Mouse (Mus musculus) megakaryocyte, embryonic 14.5 days (primary cell): ENCODE measurements around the gene Vmn1r85. TPM values are rescaled to one million over a fixed set of nuclear protein-coding genes. Genes with fewer than 3 reads are reported as not detected.

Experiments
- H3K27me3 ChIP-seq: replicated peaks from 2 replicates; pipeline ENCODE3; 2012; ENCODE audit warnings: inconsistent platforms
- H3K36me3 ChIP-seq: replicated peaks from 2 replicates; pipeline ENCODE3; 2012; ENCODE audit warnings: low read length, inconsistent platforms, mixed read lengths
- H3K4me1 ChIP-seq: 2 replicates; pipeline ENCODE4 v1.6.1; 2012; ENCODE audit warnings: inconsistent platforms
- H3K4me3 ChIP-seq: replicated peaks from 2 replicates; pipeline ENCODE3; 2012; ENCODE audit warnings: moderate library complexity, mild to moderate bottlenecking, inconsistent platforms
- H3K9me3 ChIP-seq: 2 replicates; pipeline ENCODE4 v1.6.1; 2012; ENCODE audit warnings: inconsistent platforms
- FLI1 ChIP-seq: IDR thresholded peaks from 2 replicates; pipeline ENCODE4 v1.6.1; 2012; ENCODE audit warnings: low read length, inconsistent platforms, mixed read lengths
- GATA1 ChIP-seq: IDR thresholded peaks from 3 replicates; pipeline ENCODE4 v1.6.1; 2012; ENCODE audit warnings: mixed read lengths, low read length, inconsistent platforms, borderline replicate concordance
- polyA plus RNA-seq: library from polyadenylated mRNA; stranded (reverse); fragments of >175 nt; gene quantifications from 2 replicates; pipeline ENCODE4 v1.2.3, GENCODE M21; 2012; ENCODE audit warnings: low replicate concordance; ENCODE audit not compliant: insufficient read depth

Gene Vmn1r85
- polyA plus RNA-seq, 1 experiment: not detected

- TF ChIP-seq GATA1: no peak
- TF ChIP-seq FLI1: no peak
- Histone ChIP-seq H3K27me3 (peaks cover 3% of the 10 kb centered on the region), H3K4me1 (peaks cover 31% of the 10 kb centered on the region), H3K4me3 (peak within 1 kb of the TSS; percentile 98), H3K9me3 (no peaks in the 10 kb centered on the region), H3K36me3 (no peaks in the 10 kb centered on the region)
These were observed 40.5 kb downstream of the Vmn1r85 start, which contains the start of gene Mzf1 for GRCm38 (mm10) chr7:13054287-13055010. Gene Mzf1, minus strand, starts transcription at chr7:13054764.

- TF ChIP-seq GATA1: no peak
- TF ChIP-seq FLI1: no peak
- Histone ChIP-seq H3K4me3 (peak overlapping the region; percentile 98), H3K36me3 (no peaks in the 10 kb centered on the region), H3K4me1 (peaks cover 29% of the 10 kb centered on the region), H3K27me3 (peaks cover 3% of the 10 kb centered on the region), H3K9me3 (no peaks in the 10 kb centered on the region)
These were observed 41.0 kb downstream of the Vmn1r85 start for GRCm38 (mm10) chr7:13053961-13054286.

GRCm38 (mm10) chr7:13053501-13053900 lies 41.5 kb downstream of the Vmn1r85 start:
- TF ChIP-seq FLI1 (no peak), GATA1 (no peak)
- Histone ChIP-seq H3K4me3 (no peak overlapping the region), H3K36me3 (no peaks in the 10 kb centered on the region), H3K4me1 (peaks cover 27% of the 10 kb centered on the region), H3K27me3 (peaks cover 3% of the 10 kb centered on the region), H3K9me3 (no peaks in the 10 kb centered on the region)

DNA sequence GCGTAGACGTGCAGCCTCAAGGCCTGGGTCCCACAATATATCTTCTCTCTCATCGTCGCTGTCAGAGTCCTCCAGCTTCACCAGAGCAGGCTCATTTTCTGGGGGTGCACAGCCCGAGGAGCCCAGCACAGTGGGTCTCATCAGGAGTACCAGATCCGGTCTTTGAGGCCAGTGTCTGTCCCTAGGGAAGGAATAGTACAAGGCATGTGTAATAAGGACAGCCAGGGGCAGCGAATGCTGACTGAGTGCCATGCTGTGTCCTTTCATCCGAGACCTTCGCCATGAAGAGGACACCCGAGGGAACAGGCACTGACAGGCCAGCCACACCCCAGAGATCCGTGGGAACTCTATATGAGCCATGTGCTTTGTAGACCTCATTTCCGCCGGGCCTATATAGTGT lies 42.0 kb downstream of the Vmn1r85 start:
- no peak overlapping the region for H3K4me3 ChIP-seq
- peaks cover 27% of the 10 kb centered on the region for H3K4me1 ChIP-seq
- no peaks in the 10 kb centered on the region for H3K9me3 ChIP-seq
- peaks cover 3% of the 10 kb centered on the region for H3K27me3 ChIP-seq
- no peaks in the 10 kb centered on the region for H3K36me3 ChIP-seq
- TF ChIP-seq GATA1 (no peak), FLI1 (no peak)

GRCm38 (mm10) chr7:13046084-13046483 lies 48.9 kb downstream of the Vmn1r85 start:
- Histone ChIP-seq H3K4me1 (peaks cover 49% of the 10 kb centered on the region), H3K27me3 (peaks cover 32% of the 10 kb centered on the region), H3K36me3 (peaks cover 9% of the 10 kb centered on the region), H3K4me3 (no peak overlapping the region), H3K9me3 (peaks cover 20% of the 10 kb centered on the region)
- no peak for TF ChIP-seq FLI1
- TF ChIP-seq GATA1: no peak

DNA sequence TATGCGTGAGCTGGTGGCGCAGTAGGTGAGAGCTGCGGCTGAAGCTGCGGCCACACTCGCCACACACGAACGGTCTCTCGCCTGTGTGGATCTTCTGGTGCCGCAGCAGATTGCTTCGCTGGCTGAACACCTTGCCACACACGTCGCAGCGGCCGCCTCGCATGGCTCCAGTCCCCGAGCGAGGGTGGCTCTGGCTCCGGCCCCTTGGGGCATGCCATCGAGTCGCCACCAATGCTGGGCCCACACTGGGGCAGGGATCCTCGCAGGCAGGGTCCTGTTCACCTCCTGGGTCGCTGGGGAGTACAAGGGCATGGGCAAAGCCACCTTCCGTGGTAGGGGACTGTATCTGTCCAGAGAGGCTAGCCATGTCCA lies 50.7 kb downstream of the Vmn1r85 start:
- peaks cover 68% of the 10 kb centered on the region for H3K4me1 ChIP-seq
- H3K27me3 ChIP-seq: peaks cover 29% of the 10 kb centered on the region
- H3K9me3 ChIP-seq: peaks cover 20% of the 10 kb centered on the region
- no peak for TF ChIP-seq GATA1
- no peak for TF ChIP-seq FLI1
- H3K4me3 ChIP-seq: peak overlapping the region; percentile 90
- peaks cover 15% of the 10 kb centered on the region for H3K36me3 ChIP-seq

DNA sequence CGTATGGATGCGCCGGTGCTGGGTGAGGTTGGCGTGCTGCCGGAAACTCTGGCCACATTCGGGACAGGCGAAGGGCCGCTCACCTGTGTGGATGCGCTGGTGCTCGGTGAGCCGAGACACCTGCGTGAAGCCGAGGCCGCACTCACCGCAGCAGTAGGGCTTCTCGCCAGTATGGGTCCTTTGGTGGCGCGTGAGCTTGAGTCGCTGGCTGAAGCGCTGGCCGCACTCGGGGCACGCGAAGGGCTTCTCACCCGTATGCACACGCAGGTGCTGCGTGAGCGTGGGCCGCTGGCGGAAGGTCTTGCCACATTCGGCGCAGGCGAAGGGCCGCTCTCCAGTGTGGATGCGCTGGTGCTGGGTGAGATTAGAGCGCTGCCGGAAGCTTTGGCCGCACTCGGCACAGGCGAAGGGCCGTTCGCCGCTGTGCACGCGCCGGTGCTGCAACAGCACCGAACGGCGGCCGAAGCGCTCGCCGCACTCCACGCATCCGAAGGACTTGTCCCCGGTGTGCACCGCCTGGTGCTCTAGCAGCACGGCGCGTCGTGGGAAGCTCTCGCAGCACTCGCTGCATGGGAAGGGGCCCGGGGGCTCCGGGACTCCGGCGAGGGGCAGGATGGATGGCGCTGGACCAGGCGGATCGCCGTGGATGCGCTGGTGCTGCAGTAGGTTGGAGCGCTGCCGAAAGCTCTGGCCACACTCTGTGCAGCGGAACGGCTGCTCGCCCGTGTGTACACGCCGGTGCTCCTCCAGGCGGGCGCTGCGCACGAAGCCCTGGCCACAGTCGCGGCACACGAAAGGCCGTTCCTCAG lies 51.3 kb downstream of the Vmn1r85 start:
- peaks cover 29% of the 10 kb centered on the region for H3K27me3 ChIP-seq
- peaks cover 73% of the 10 kb centered on the region for H3K4me1 ChIP-seq
- TF ChIP-seq GATA1 (no peak), FLI1 (no peak)
- peaks cover 20% of the 10 kb centered on the region for H3K9me3 ChIP-seq
- H3K4me3 ChIP-seq: peak overlapping the region; percentile 90
- peaks cover 15% of the 10 kb centered on the region for H3K36me3 ChIP-seq

GRCm38 (mm10) chr7:13043120-13043444 lies 51.9 kb downstream of the Vmn1r85 start:
- H3K4me1 ChIP-seq: peaks cover 76% of the 10 kb centered on the region
- peaks cover 29% of the 10 kb centered on the region for H3K27me3 ChIP-seq
- TF ChIP-seq GATA1: no peak
- TF ChIP-seq FLI1: no peak
- H3K36me3 ChIP-seq: peaks cover 15% of the 10 kb centered on the region
- H3K4me3 ChIP-seq: peak overlapping the region; percentile 90
- H3K9me3 ChIP-seq: peaks cover 20% of the 10 kb centered on the region

GRCm38 (mm10) chr7:13042511-13042910 lies 52.5 kb downstream of the Vmn1r85 start:
- Histone ChIP-seq H3K9me3 (peaks cover 20% of the 10 kb centered on the region), H3K4me1 (peaks cover 76% of the 10 kb centered on the region), H3K4me3 (no peak overlapping the region), H3K36me3 (peaks cover 15% of the 10 kb centered on the region), H3K27me3 (peaks cover 29% of the 10 kb centered on the region)
- TF ChIP-seq FLI1: no peak
- no peak for TF ChIP-seq GATA1

GRCm38 (mm10) chr7:13041256-13041655 lies 53.7 kb downstream of the Vmn1r85 start:
- peaks cover 19% of the 10 kb centered on the region for H3K36me3 ChIP-seq
- peaks cover 20% of the 10 kb centered on the region for H3K9me3 ChIP-seq
- H3K27me3 ChIP-seq: peaks cover 29% of the 10 kb centered on the region
- TF ChIP-seq FLI1 (no peak), GATA1 (no peak)
- H3K4me1 ChIP-seq: peaks cover 82% of the 10 kb centered on the region
- H3K4me3 ChIP-seq: no peak overlapping the region
